Mouse (Mus musculus) thymus, adult 2 months (tissue): Measurements from ENCODE around the gene Sult2a4. TPM values are rescaled to one million over a fixed set of nuclear protein-coding genes. Genes with fewer than 3 reads are reported as not detected.
"Not testable (repeated sequence)": the region's sequence is repeated elsewhere in the genome, so short reads cannot be mapped to it uniquely, and the experiment has no call there.

ENCODE experiments used
- DNase-seq: peaks from one replicate; pipeline ENCODE4 v3.0.0; 2021
- H3K27ac ChIP-seq: fragments of 200-500 bp; 2 replicates; pipeline ENCODE4 v1.5.1; 2012; ENCODE audit warnings: low read length, control low read depth; ENCODE audit not compliant: control insufficient read depth, insufficient read depth
- H3K27me3 ChIP-seq: fragments of 200-500 bp; 2 replicates; pipeline ENCODE4 v1.6.1; 2012; ENCODE audit warnings: mild to moderate bottlenecking, low read length, moderate library complexity, mixed read lengths; ENCODE audit not compliant: control insufficient read depth, insufficient read depth
- H3K36me3 ChIP-seq: fragments of 200-500 bp; 2 replicates; pipeline ENCODE4 v1.6.1; 2012; ENCODE audit warnings: mild to moderate bottlenecking, low read length, moderate library complexity; ENCODE audit not compliant: control insufficient read depth, insufficient read depth
- H3K4me1 ChIP-seq: fragments of 200-500 bp; replicated peaks from 2 replicates; pipeline ENCODE4 v1.6.1; 2012; ENCODE audit warnings: low read length; ENCODE audit not compliant: control insufficient read depth, insufficient read depth
- H3K4me3 ChIP-seq: fragments of 200-500 bp; 2 replicates; pipeline ENCODE4 v1.5.1; 2012; ENCODE audit warnings: mild to moderate bottlenecking, low read length, control low read depth, moderate library complexity; ENCODE audit not compliant: control insufficient read depth, insufficient read depth
- CTCF ChIP-seq: fragments of 200-500 bp; IDR thresholded peaks from 2 replicates; pipeline ENCODE4 v1.5.1; 2012; ENCODE audit warnings: mild to moderate bottlenecking, control low read depth, low read length, moderate library complexity, borderline replicate concordance; ENCODE audit not compliant: control insufficient read depth, poor library complexity, insufficient read depth; ENCODE audit errors: extremely low read depth
- POLR2A ChIP-seq: fragments of 200-500 bp; IDR thresholded peaks from 2 replicates; pipeline ENCODE4 v1.6.1; 2012; ENCODE audit warnings: mild to moderate bottlenecking, low read length, control low read depth, moderate library complexity; ENCODE audit not compliant: control insufficient read depth, poor library complexity, insufficient read depth; ENCODE audit errors: extremely low read depth
- WGBS: fragments of 180-500 bp; shearing (Covaris S2); methylation state at CpG from one replicate; pipeline ENCODE4 v1.1.7; 2018; 5-methylcytosine and 5-hydroxymethylcytosine counted together
- polyA plus RNA-seq: library from polyadenylated mRNA; depleted of rRNA; stranded (reverse); fragments of >200 nt; gene quantifications from 2 replicates; pipeline ENCODE4 v1.2.3, GENCODE M21; 2012; rRNA removed

Gene Sult2a4
- not detected in 2 replicates for polyA plus RNA-seq

DNA sequence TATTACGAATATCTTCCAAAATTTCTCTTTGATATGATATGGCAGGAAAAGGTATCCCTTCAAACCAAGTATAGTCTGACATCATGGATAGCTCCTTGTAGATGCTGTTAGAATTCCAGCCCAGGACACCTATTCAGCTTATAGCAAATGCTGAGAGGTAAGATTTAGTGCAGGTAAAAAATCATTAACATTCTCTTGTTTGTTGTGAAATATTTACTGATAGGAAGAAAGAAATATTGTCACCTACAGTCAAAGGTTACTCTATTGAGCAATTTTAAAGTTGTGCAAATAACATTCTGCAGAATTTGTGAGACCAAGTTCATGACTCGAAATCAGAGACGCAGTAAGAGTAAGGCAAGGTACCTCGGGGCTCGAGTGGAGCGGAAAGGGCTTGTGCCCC lies at the start of gene Sult2a4:
Sult2a4 (minus strand) TSS at position 101 of the 400 bp plus-strand sequence.
- H3K36me3 ChIP-seq, H3K4me3 ChIP-seq, DNase-seq, H3K27me3 ChIP-seq, H3K27ac ChIP-seq, H3K4me1 ChIP-seq: not testable (repeated sequence)
- WGBS = 93% methylated on average over 6 of the region's 6 CpGs

DNA sequence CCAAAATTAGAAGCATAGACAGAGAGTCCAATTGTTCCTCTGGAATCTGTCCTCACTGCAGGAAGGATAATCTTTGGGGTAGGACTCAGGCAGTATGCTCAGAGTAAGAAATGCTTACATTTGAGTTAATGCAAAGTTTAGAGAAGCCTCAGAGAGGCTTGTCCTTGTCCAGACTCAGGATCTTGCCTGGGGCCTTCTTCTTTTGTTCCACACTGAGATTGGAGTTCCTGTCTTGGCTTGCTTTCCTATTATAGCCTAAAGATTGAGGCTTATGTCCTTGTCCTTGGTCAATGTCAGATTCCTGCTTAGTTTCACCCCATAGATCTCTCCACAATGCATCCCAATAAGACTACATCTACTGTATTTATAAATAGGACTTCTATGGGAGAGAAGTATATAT lies 41.4 kb upstream of the Sult2a4 start:
- H3K27me3 ChIP-seq, H3K27ac ChIP-seq, DNase-seq, H3K4me3 ChIP-seq, H3K36me3 ChIP-seq, H3K4me1 ChIP-seq: not testable (repeated sequence)

DNA sequence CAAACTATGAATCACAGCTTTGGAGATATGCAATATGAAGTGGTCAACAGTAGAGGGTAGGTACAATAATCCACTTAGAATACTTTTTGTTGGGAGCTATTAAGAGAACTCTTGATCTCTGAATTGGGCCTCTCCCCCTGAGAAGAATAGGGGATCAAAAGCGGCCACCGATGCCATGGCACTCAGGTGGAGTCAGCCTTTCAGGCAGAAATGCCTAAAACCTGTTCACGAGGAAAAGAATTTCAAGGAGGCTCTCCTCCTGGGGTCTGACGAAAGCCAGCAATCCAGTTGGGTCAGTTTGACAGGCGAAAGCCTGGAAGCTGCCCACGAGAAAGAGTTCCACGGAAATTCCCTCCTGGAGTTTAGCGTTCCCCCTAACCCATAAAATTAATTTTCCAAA lies 23.7 kb upstream of the Sult2a4 start:
- Histone ChIP-seq H3K4me3 (no peak overlapping the region), H3K4me1 (no peaks in the 10 kb centered on the region), H3K27me3 (no peaks in the 10 kb centered on the region), H3K27ac (no peak overlapping the region), H3K36me3 (no peaks in the 10 kb centered on the region)
- 92% methylated on average over 8 of the region's 8 CpGs for WGBS
- DNase-seq = no peak
- no peak for TF ChIP-seq POLR2A
- no peak for TF ChIP-seq CTCF

DNA sequence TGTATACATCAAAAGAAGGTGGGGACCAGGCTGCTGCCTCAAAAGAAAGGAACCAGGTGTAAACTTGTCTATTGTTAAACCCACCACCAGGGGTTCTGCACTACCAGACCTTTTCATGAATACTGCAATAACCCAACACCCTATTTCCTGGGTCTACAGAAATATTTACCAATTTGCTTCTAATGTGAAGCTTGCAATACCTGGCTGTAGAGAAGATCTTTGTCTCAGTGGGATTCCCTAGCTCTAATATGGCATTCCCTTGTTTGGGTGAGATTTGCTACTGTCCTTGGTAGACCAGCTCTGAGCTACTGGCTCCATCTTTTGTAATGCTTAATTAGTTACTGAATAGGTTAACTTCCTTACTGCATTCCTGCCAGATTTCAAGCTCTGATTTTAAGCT lies 21.3 kb upstream of the Sult2a4 start:
- H3K4me3 ChIP-seq, H3K4me1 ChIP-seq, H3K36me3 ChIP-seq, DNase-seq, H3K27me3 ChIP-seq, H3K27ac ChIP-seq: not testable (repeated sequence)

Other genes starting within 250 kb of the Sult2a4 start
- not detected in 2 replicates for gene Sult2a1, start 152.2 kb downstream of the Sult2a4 start, polyA plus RNA-seq
- not detected in 2 replicates for gene Sult2a3, start 133.4 kb upstream of the Sult2a4 start, polyA plus RNA-seq